Mouse (Mus musculus) CD4-positive, CD25-positive, alpha-beta regulatory T cell, adult 9 weeks (primary cell): ENCODE measurements around the gene Chpf. TPM values are rescaled to one million over a fixed set of nuclear protein-coding genes. Genes with fewer than 3 reads are reported as not detected.

Experiments used
- polyA plus RNA-seq: library from polyadenylated mRNA; unstranded; fragments of 100-300 nt; shearing (Covaris generic); gene quantifications from one replicate; pipeline ENCODE4 v1.2.1, GENCODE M21; 2017

The Chpf gene
- 5.1 TPM for polyA plus RNA-seq

DNA sequence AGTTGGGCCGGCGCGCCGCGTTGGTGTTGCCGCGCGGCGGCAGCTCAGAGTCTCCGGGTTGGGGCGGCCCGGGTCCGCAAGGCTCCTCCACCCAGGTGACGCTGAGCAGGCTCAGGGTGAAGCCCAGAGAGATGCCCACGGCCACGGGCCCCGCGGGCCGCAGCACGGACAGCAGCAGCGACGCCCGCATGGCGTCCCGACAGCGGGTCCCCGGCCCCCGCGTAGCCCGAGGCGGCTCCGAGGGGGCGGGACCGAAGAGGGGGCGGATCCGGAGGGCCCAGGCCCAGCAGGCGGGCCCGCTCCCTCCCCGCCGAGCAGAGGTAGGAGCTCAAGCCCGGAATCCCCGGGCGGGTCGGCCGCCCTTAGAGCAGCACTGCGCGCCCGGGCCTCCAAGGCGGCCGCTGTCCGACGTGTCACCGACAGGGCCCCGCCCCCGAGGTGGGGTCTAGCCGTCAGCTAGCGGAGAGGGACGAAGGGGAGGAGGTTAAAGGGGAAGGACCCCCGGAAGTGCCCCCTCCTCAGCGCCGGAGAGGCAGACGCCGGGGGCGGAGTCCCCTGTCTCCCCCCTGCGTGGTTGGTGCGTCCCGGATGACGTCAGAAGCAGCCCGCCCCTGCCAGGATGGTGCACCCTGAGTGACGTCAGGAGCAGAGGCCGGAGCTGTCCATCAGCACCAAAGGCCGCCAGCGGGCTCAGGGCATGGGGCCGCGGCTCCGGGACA, at the start of gene Chpf, which contains the start of gene Tmem198:
Gene Chpf (minus strand): TSS at position 392 of the 719 bp plus-strand sequence.
Gene Tmem198 (plus strand): TSS at position 617 of the 719 bp plus-strand sequence.

GRCm38 (mm10) chr1:75521321-75522031, 42.4 kb upstream of the Chpf start, which contains the start of gene Stk11ip:
TSS of gene Stk11ip (plus strand) at chr1:75521529.

DNA sequence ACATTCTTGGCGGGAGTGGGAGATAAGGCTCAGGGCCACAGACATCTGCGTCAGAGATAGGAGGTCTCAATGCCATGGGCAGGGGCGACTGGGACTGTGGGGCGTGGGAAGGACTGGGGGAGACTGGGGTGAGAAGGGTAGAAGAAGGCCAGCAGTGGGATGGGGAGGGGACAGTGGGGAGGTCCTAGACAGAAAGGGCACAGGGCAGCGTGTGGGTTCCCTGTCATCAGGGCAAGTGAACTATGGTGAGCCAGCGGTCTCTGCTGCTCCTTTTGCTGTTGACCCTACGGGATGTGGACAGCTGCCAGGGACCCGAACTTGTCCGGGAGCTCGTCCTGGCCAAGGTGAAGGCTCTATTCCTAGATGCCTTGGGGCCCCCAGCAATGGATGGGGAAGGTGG, 27.9 kb upstream of the Chpf start, which contains the start of gene Inha:
Gene Inha (plus strand): TSS at position 72 of the 400 bp plus-strand sequence.

GRCm38 (mm10) chr1:75505956-75506831, 27.1 kb upstream of the Chpf start, which contains the start of gene Obsl1:
TSS of gene Obsl1 (minus strand) at chr1:75506452.

DNA sequence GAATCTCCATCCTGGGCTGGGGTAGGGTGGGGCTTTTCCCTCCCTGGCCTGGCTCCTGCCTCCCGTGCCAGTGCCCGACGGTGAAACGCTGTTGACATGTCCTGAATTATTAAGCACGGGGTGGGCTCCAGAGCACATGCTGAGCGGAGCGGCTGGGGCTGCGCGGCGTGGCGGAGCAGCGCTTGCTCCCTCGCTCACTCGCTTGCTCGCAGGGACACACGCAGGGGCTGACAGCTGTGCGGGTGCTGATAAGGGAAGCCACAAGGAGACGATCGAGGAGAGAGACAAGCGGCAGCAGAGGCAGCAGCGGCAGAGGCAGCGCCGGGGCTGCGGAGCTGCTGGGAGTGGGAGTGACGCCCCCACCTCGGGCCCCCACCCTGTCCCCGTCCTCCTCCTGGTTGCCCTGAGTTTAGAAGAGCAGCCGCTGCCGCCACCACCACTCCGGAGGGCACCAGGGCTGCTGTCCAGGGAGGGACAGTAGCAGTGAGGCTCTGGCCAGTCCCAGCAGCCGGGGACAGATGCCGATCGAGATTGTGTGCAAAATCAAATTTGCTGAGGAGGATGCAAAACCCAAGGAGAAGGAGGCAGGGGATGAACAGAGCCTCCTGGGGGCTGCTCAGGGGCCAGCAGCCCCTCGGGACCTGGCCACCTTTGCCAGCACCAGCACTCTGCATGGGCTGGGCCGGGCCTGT, 28.6 kb downstream of the Chpf start, which contains the start of gene Asic4:
Gene Asic4 (plus strand): TSS at position 123 of the 692 bp plus-strand sequence.

DNA sequence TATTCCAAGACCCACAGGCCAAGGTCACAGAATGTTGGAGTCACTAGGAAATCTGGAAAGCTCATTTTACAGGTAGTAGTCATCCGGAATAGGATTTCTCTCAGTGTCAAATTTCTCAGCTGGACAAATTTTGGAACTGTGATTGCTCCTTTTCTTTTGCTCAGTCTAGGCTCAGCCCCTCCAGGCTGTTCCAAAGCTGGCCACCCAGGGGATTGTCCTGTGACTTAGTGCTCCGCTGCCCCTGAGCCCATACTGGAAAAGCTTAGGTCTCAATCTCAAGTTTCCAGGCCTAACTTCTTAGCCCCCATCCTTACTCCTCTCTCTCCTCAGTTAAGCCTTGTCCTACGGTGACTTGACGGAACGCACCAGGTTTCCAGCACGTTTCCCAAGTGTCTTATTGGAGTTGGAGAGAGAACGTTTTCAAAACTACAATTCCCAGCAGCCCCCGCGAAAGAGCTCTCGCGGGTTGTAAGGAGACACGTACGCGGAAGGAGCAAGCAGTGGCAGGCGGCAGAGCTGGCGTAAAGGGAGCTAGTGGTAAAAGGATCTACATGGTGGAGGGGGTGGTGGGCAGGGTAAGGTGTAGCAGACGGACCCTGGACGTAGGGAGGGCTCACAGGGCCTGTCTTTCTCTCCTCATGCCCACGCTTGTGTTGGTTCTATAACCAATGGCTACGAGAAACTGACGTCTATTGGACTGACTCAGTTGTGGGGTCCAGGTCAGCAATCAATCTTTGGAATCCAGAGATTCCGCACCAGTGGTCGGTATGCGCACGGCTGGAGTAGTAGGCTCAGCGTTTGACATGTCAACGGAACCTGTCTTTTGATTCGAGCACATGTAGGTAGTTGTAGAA, 43.4 kb downstream of the Chpf start, which contains the start of gene Gmppa:
Gene Gmppa (plus strand): TSS at position 456 of the 854 bp plus-strand sequence.

Other genes starting within 250 kb of the Chpf start
- gene A630095N17Rik, start 247.2 kb downstream of the Chpf start, polyA plus RNA-seq: 0.84 TPM
- 32.8 TPM for gene Dnajb2, start 242.9 kb downstream of the Chpf start, polyA plus RNA-seq
- 0.15 TPM for gene Ptprn, start 214.8 kb downstream of the Chpf start, polyA plus RNA-seq
- not detected for gene Resp18, start 200.9 kb downstream of the Chpf start, polyA plus RNA-seq
- gene Dnpep, start 161.3 kb downstream of the Chpf start, polyA plus RNA-seq: 88.1 TPM
- gene Des, start 119.0 kb downstream of the Chpf start, polyA plus RNA-seq: not detected
- 0.42 TPM for gene Speg, start 104.0 kb downstream of the Chpf start, polyA plus RNA-seq
- 110 TPM for gene Gmppa, start 43.4 kb downstream of the Chpf start, polyA plus RNA-seq
- not detected for gene Asic4, start 28.9 kb downstream of the Chpf start, polyA plus RNA-seq
- 0.25 TPM for gene Tmem198, start 225 bp upstream of the Chpf start, polyA plus RNA-seq
- gene Obsl1, start 27.1 kb upstream of the Chpf start, polyA plus RNA-seq: not detected
- not detected for gene Inha, start 27.8 kb upstream of the Chpf start, polyA plus RNA-seq
- gene Stk11ip, start 42.2 kb upstream of the Chpf start, polyA plus RNA-seq: 32.3 TPM
- gene Slc4a3, start 67.0 kb upstream of the Chpf start, polyA plus RNA-seq: 0.05 TPM